In the genomic region with DNA sequence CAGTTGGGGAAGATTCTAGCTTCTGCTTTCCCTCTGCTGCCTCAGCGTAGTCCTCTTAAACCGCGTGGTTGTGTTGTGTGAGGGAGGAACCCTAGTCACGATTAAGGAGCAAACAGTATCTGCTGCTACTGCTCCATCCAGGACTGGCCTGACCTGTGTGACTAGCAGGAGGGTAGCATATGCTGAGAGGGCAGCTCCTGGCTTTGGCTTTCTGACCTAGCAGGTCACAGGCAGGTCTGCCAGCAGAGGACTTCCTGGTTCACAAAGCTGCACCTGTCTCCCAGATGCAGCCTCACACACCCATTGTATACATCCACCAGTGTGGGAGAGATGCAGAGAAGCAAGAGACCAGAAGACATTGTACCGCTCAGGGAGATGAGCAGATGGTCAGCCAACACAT, we compare ENCODE assay signal across 8 mouse cellular contexts.
DNase-seq lines count a peak whose midpoint lies in the region; ATAC-seq and TF ChIP-seq lines count a peak whose summit lies in the region.

No protein-coding gene starts in this region.

- no peak overlapping the region; the same call in 1 of the 2 replicates for H3K27ac ChIP-seq in kidney, embryonic 14.5 days (ENCODE audit: low read depth, low read length)
- peak overlapping the region; percentile 64 for H3K27ac ChIP-seq in brown adipose tissue, adult 24 weeks (replicated peaks; ENCODE audit: low read depth, low read length)
- H3K27ac ChIP-seq in forebrain, embryonic 16.5 days (ENCODE audit: low read length) = no peak overlapping the region
- H3K27ac ChIP-seq in midbrain, postnatal 0 days (ENCODE audit: low read depth, low read length) = peak overlapping the region; percentile 32; the same call in 1 of the 2 replicates

- no peak for TF ChIP-seq CTCF in midbrain, postnatal 0 days (IDR thresholded peaks at IDR 0.05)

- no peaks in the 10 kb centered on the region for H3K27me3 ChIP-seq in kidney, embryonic 14.5 days (ENCODE audit: control insufficient read depth, insufficient read depth, low read length)
- H3K27me3 ChIP-seq in forebrain, embryonic 16.5 days (replicated peaks; ENCODE audit: control insufficient read depth, insufficient read depth, low read length) = peaks cover 4% of the 10 kb centered on the region; the same call in 1 of the 2 replicates
- H3K27me3 ChIP-seq in midbrain, postnatal 0 days (ENCODE audit: insufficient read depth, low read length) = no peaks in the 10 kb centered on the region

- peak overlapping the region; percentile 42; the same call in 1 of the 2 replicates for H3K4me3 ChIP-seq in kidney, embryonic 14.5 days (ENCODE audit: low read length)
- H3K4me3 ChIP-seq in brown adipose tissue, adult 24 weeks (ENCODE audit: insufficient read depth, low read depth, low read length) = no peak overlapping the region
- no peak overlapping the region for H3K4me3 ChIP-seq in forebrain, embryonic 16.5 days (replicated peaks; ENCODE audit: low read length)
- H3K4me3 ChIP-seq in midbrain, postnatal 0 days (ENCODE audit: low read depth, low read length) = no peak overlapping the region

- H3K36me3 ChIP-seq in kidney, embryonic 14.5 days (ENCODE audit: control insufficient read depth, insufficient read depth, low read length) = no peaks in the 10 kb centered on the region
- H3K36me3 ChIP-seq in forebrain, embryonic 16.5 days (ENCODE audit: control insufficient read depth, insufficient read depth) = no peaks in the 10 kb centered on the region
- H3K36me3 ChIP-seq in midbrain, postnatal 0 days (ENCODE audit: insufficient read depth, low read length) = no peaks in the 10 kb centered on the region

- H3K4me2 ChIP-seq in kidney, embryonic 14.5 days (replicated peaks; ENCODE audit: low read depth, low read length) = peak overlapping the region; percentile 83; the same call in 1 of the 2 replicates
- H3K4me2 ChIP-seq in forebrain, embryonic 16.5 days (ENCODE audit: low read length) = peak overlapping the region; percentile 61
- H3K4me2 ChIP-seq in midbrain, postnatal 0 days (ENCODE audit: low read depth, low read length, poor library complexity, severe bottlenecking) = peak overlapping the region; percentile 85; the same call in 1 of the 2 replicates

- H3K9me3 ChIP-seq in kidney, embryonic 14.5 days (ENCODE audit: control insufficient read depth, low read length) = no peaks in the 10 kb centered on the region
- no peaks in the 10 kb centered on the region for H3K9me3 ChIP-seq in forebrain, embryonic 16.5 days (ENCODE audit: control insufficient read depth, low read length)
- H3K9me3 ChIP-seq in midbrain, postnatal 0 days (ENCODE audit: low read length) = no peaks in the 10 kb centered on the region

- no peak for ATAC-seq in kidney, embryonic 14.5 days (ENCODE audit: low FRiP score, low TSS enrichment)
- ATAC-seq in forebrain, embryonic 16.5 days = peak; percentile 31
- no peak for ATAC-seq in midbrain, postnatal 0 days (ENCODE audit: low FRiP score)

- DNase-seq in kidney, adult 9 months = no peak
- DNase-seq in midbrain, postnatal 0 days (ENCODE audit: low spot score) = no peak
- no peak for DNase-seq in thymus, postnatal 36 days
- no peak for DNase-seq in natural killer cell, adult 2 months (ENCODE audit: low spot score in 2 of 2)
- DNase-seq in B cell, adult 2 months = no peak

- H3K4me1 ChIP-seq in kidney, embryonic 14.5 days (ENCODE audit: control insufficient read depth, insufficient read depth, low read length) = peaks cover 25% of the 10 kb centered on the region
- peaks cover 38% of the 10 kb centered on the region for H3K4me1 ChIP-seq in brown adipose tissue, adult 24 weeks (ENCODE audit: control insufficient read depth, insufficient read depth, insufficient read length, low read length)
- H3K4me1 ChIP-seq in forebrain, embryonic 16.5 days (replicated peaks; ENCODE audit: control insufficient read depth, insufficient read depth, low read length) = peaks cover 30% of the 10 kb centered on the region
- H3K4me1 ChIP-seq in midbrain, postnatal 0 days (ENCODE audit: insufficient read depth, low read length) = peaks cover 15% of the 10 kb centered on the region; the same call in 1 of the 2 replicates

- 35% methylated on average over 5 of the region's 5 CpGs for WGBS in kidney, embryonic 14.5 days
- WGBS in forebrain, embryonic 16.5 days = 44% methylated on average over 5 of the region's 5 CpGs
- 35% methylated on average over 5 of the region's 5 CpGs for WGBS in midbrain, postnatal 0 days

- H3K9ac ChIP-seq in kidney, embryonic 14.5 days (ENCODE audit: low read depth, low read length) = no peak overlapping the region
- H3K9ac ChIP-seq in forebrain, embryonic 16.5 days (replicated peaks; ENCODE audit: low read depth, low read length) = no peak overlapping the region
- no peak overlapping the region for H3K9ac ChIP-seq in midbrain, postnatal 0 days (replicated peaks; ENCODE audit: low read length, poor library complexity, severe bottlenecking)

Comparison
In these comparisons a context has a peak if more than half of its experiments do, and no peak if none do; other contexts are left out.
1. H3K27ac ChIP-seq: peak in brown adipose tissue, adult 24 weeks (single experiment) and midbrain, postnatal 0 days (single experiment); none in kidney, embryonic 14.5 days (single experiment) and forebrain, embryonic 16.5 days (single experiment).
2. Peak in every context shown above with its lines, with median percentiles within 50 percentile points of each other: H3K4me2 ChIP-seq.